Mouse (Mus musculus) MN1 (cell line): ENCODE data around the gene Sart1.
A peak's percentile ranks its signal among the peaks of the same experiment; 100 is the strongest.

Experiments
- DNase-seq: peaks from one replicate; pipeline ENCODE4 v3.0.0-alpha.2; 2016; ENCODE audit warnings: low spot score

The Sart1 gene

GRCm38 (mm10) chr19:5388588-5389242 lies at the start of gene Sart1:
Gene Sart1 (minus strand): TSS chr19:5388703.
- peak; percentile 92 for DNase-seq

GRCm38 (mm10) chr19:5433951-5434350 lies 45.4 kb upstream of the Sart1 start:
- DNase-seq = peak; percentile 17

GRCm38 (mm10) chr19:5432992-5433852 lies 44.7 kb upstream of the Sart1 start:
- DNase-seq = peak; percentile 79

GRCm38 (mm10) chr19:5431911-5432464 lies 43.5 kb upstream of the Sart1 start:
- no peak for DNase-seq

- peak; percentile 10 for DNase-seq
Observed at GRCm38 (mm10) chr19:5430408-5430807, 41.9 kb upstream of the Sart1 start.

- peak; percentile 71 for DNase-seq
Observed at GRCm38 (mm10) chr19:5429806-5430205, 41.3 kb upstream of the Sart1 start.

- no peak for DNase-seq
Observed at GRCm38 (mm10) chr19:5429219-5429618, 40.7 kb upstream of the Sart1 start.

- DNase-seq = peak; percentile 49
Observed at GRCm38 (mm10) chr19:5428083-5428482, 39.6 kb upstream of the Sart1 start.

GRCm38 (mm10) chr19:5426640-5427290 lies 38.3 kb upstream of the Sart1 start:
- DNase-seq = no peak

GRCm38 (mm10) chr19:5425906-5426565 lies 37.5 kb upstream of the Sart1 start:
- DNase-seq = no peak

- peak; percentile 93 for DNase-seq
Observed at GRCm38 (mm10) chr19:5424782-5425741, 36.6 kb upstream of the Sart1 start, which contains the start of the genes Drap1 and AI837181. Gene Drap1 (minus strand): TSS chr19:5424979. Gene AI837181 (plus strand): TSS chr19:5425144.

- peak; percentile 59 for DNase-seq
Observed at GRCm38 (mm10) chr19:5424092-5424781, 35.7 kb upstream of the Sart1 start.

- no peak for DNase-seq
Observed at GRCm38 (mm10) chr19:5423561-5423960, 35.1 kb upstream of the Sart1 start.

GRCm38 (mm10) chr19:5422895-5423443 lies 34.5 kb upstream of the Sart1 start:
- DNase-seq = no peak

GRCm38 (mm10) chr19:5422267-5422666 lies 33.8 kb upstream of the Sart1 start:
- no peak for DNase-seq

- no peak for DNase-seq
Observed at GRCm38 (mm10) chr19:5421784-5422183, 33.3 kb upstream of the Sart1 start.

GRCm38 (mm10) chr19:5420579-5420978 lies 32.1 kb upstream of the Sart1 start:
- no peak for DNase-seq

GRCm38 (mm10) chr19:5419630-5420029 lies 31.1 kb upstream of the Sart1 start:
- DNase-seq = no peak

GRCm38 (mm10) chr19:5418750-5419466 lies 30.4 kb upstream of the Sart1 start:
- DNase-seq = no peak
